Mouse (Mus musculus): ENCODE results near the gene Dennd1b. TPM values are rescaled to one million over a fixed set of nuclear protein-coding genes. Genes with fewer than 3 reads are reported as not detected.

Gene Dennd1b
- polyA plus RNA-seq (2014; fragmentation: Nextera tagmentation; extraction: Ambion mirVana), result 16.8 and 18.6 TPM in 2 replicates

- under 1% methylated on average over 29 of the region's 69 CpGs for WGBS
- peak; percentile 71 for ATAC-seq (ENCODE audit: insufficient number of reproducible peaks, insufficient read depth, low FRiP score, low read depth)
- Histone ChIP-seq H3K9ac (ENCODE audit: low read length) (peak within 1 kb of the TSS; percentile 94), H3K36me3 (ENCODE audit: control insufficient read depth, insufficient read depth, low read length) (peaks cover 14% of the 10 kb centered on the region), H3K9me3 (ENCODE audit: control insufficient read depth, low read length) (no peaks in the 10 kb centered on the region), H3K27me3 (ENCODE audit: control insufficient read depth, insufficient read depth, low read length) (no peaks in the 10 kb centered on the region), H3K27ac (replicated peaks in 1 of 2; ENCODE audit: control insufficient read depth in 1 of 2, insufficient read depth in 1 of 2, low read depth in 2 of 2, low read length in 2 of 2) (peak within 1 kb of the TSS; percentile 86 to 95), H3K4me2 (ENCODE audit: low read length) (peak within 1 kb of the TSS; percentile 78), H3K4me3 (ENCODE audit: control insufficient read depth in 1 of 2, insufficient read depth in 1 of 2, low read depth in 1 of 2, low read length in 2 of 2) (peak within 1 kb of the TSS; percentile 87 to 96), H3K4me1 (ENCODE audit: control insufficient read depth in 2 of 2, insufficient read depth in 2 of 2, low read length in 2 of 2) (peaks cover 0 to 15% of the 10 kb centered on the region in 2 experiments; a peak in 3 of 4 replicates)
These were observed at the start of gene Dennd1b for GRCm38 (mm10) chr1:138963161-138963867. Gene Dennd1b (plus strand): TSS chr1:138963435.

GRCm38 (mm10) chr1:138915596-138915995, 47.6 kb upstream of the Dennd1b start:
- H3K9me3 ChIP-seq (ENCODE audit: control insufficient read depth, low read length), result no peaks in the 10 kb centered on the region
- ATAC-seq (ENCODE audit: insufficient number of reproducible peaks, insufficient read depth, low FRiP score, low read depth), result no peak
- no peak overlapping the region for H3K4me2 ChIP-seq (ENCODE audit: low read length)
- H3K9ac ChIP-seq (ENCODE audit: low read length), result no peak overlapping the region
- H3K27ac ChIP-seq (replicated peaks in 1 of 2; ENCODE audit: control insufficient read depth in 1 of 2, insufficient read depth in 1 of 2, low read depth in 2 of 2, low read length in 2 of 2), result no peak overlapping the region
- H3K4me1 ChIP-seq (ENCODE audit: control insufficient read depth in 2 of 2, insufficient read depth in 2 of 2, low read length in 2 of 2), result peaks cover 4 to 17% of the 10 kb centered on the region in 2 experiments
- 89% methylated on average over 3 of the region's 3 CpGs for WGBS
- no peaks in the 10 kb centered on the region for H3K36me3 ChIP-seq (ENCODE audit: control insufficient read depth, insufficient read depth, low read length)
- no peaks in the 10 kb centered on the region for H3K27me3 ChIP-seq (ENCODE audit: control insufficient read depth, insufficient read depth, low read length)
- H3K4me3 ChIP-seq (ENCODE audit: control insufficient read depth in 1 of 2, insufficient read depth in 1 of 2, low read depth in 1 of 2, low read length in 2 of 2), result no peak overlapping the region

- Histone ChIP-seq H3K4me2 (ENCODE audit: low read length) (no peak overlapping the region), H3K9me3 (ENCODE audit: control insufficient read depth, low read length) (no peaks in the 10 kb centered on the region), H3K4me1 (ENCODE audit: control insufficient read depth in 2 of 2, insufficient read depth in 2 of 2, low read length in 2 of 2) (peaks cover 2 to 7% of the 10 kb centered on the region in 2 experiments), H3K9ac (ENCODE audit: low read length) (no peak overlapping the region), H3K27me3 (ENCODE audit: control insufficient read depth, insufficient read depth, low read length) (no peaks in the 10 kb centered on the region), H3K36me3 (ENCODE audit: control insufficient read depth, insufficient read depth, low read length) (no peaks in the 10 kb centered on the region), H3K4me3 (ENCODE audit: control insufficient read depth in 1 of 2, insufficient read depth in 1 of 2, low read depth in 1 of 2, low read length in 2 of 2) (no peak overlapping the region), H3K27ac (replicated peaks in 1 of 2; ENCODE audit: control insufficient read depth in 1 of 2, insufficient read depth in 1 of 2, low read depth in 2 of 2, low read length in 2 of 2) (no peak overlapping the region)
- 82% methylated on average over 5 of the region's 5 CpGs for WGBS
- no peak for ATAC-seq (ENCODE audit: insufficient number of reproducible peaks, insufficient read depth, low FRiP score, low read depth)
These were observed 43.6 kb upstream of the Dennd1b start for GRCm38 (mm10) chr1:138919601-138920000.

GRCm38 (mm10) chr1:138920082-138920481, 43.2 kb upstream of the Dennd1b start:
- no peak overlapping the region for H3K9ac ChIP-seq (ENCODE audit: low read length)
- 31% methylated on average over 3 of the region's 3 CpGs for WGBS
- ATAC-seq (ENCODE audit: insufficient number of reproducible peaks, insufficient read depth, low FRiP score, low read depth), result no peak

GRCm38 (mm10) chr1:138920799-138921198, 42.4 kb upstream of the Dennd1b start:
- no peak for ATAC-seq (ENCODE audit: insufficient number of reproducible peaks, insufficient read depth, low FRiP score, low read depth)
- H3K36me3 ChIP-seq (ENCODE audit: control insufficient read depth, insufficient read depth, low read length), result no peaks in the 10 kb centered on the region
- no peaks in the 10 kb centered on the region for H3K9me3 ChIP-seq (ENCODE audit: control insufficient read depth, low read length)
- no peaks in the 10 kb centered on the region for H3K27me3 ChIP-seq (ENCODE audit: control insufficient read depth, insufficient read depth, low read length)
- no peak overlapping the region for H3K9ac ChIP-seq (ENCODE audit: low read length)
- no peak overlapping the region for H3K4me2 ChIP-seq (ENCODE audit: low read length)
- WGBS, result 44% methylated on average over 1 of the region's 1 CpGs
- H3K27ac ChIP-seq (replicated peaks in 1 of 2; ENCODE audit: control insufficient read depth in 1 of 2, insufficient read depth in 1 of 2, low read depth in 2 of 2, low read length in 2 of 2), result no peak overlapping the region
- peaks cover 2 to 9% of the 10 kb centered on the region in 2 experiments for H3K4me1 ChIP-seq (ENCODE audit: control insufficient read depth in 2 of 2, insufficient read depth in 2 of 2, low read length in 2 of 2)
- H3K4me3 ChIP-seq (ENCODE audit: control insufficient read depth in 1 of 2, insufficient read depth in 1 of 2, low read depth in 1 of 2, low read length in 2 of 2), result no peak overlapping the region

More at GRCm38 (mm10) chr1:138920082-138920481, 43.2 kb upstream of the Dennd1b start:
- Histone ChIP-seq H3K9me3 (ENCODE audit: control insufficient read depth, low read length) (no peaks in the 10 kb centered on the region), H3K36me3 (ENCODE audit: control insufficient read depth, insufficient read depth, low read length) (no peaks in the 10 kb centered on the region), H3K27ac (replicated peaks in 1 of 2; ENCODE audit: control insufficient read depth in 1 of 2, insufficient read depth in 1 of 2, low read depth in 2 of 2, low read length in 2 of 2) (no peak overlapping the region), H3K4me2 (ENCODE audit: low read length) (no peak overlapping the region), H3K4me1 (ENCODE audit: control insufficient read depth in 2 of 2, insufficient read depth in 2 of 2, low read length in 2 of 2) (peaks cover 2 to 7% of the 10 kb centered on the region in 2 experiments), H3K27me3 (ENCODE audit: control insufficient read depth, insufficient read depth, low read length) (no peaks in the 10 kb centered on the region), H3K4me3 (ENCODE audit: control insufficient read depth in 1 of 2, insufficient read depth in 1 of 2, low read depth in 1 of 2, low read length in 2 of 2) (no peak overlapping the region)

GRCm38 (mm10) chr1:138922886-138923285, 40.3 kb upstream of the Dennd1b start:
- no peak for ATAC-seq (ENCODE audit: insufficient number of reproducible peaks, insufficient read depth, low FRiP score, low read depth)
- WGBS, result 90% methylated on average over 6 of the region's 6 CpGs
- peaks cover 2 to 9% of the 10 kb centered on the region in 2 experiments for H3K4me1 ChIP-seq (ENCODE audit: control insufficient read depth in 2 of 2, insufficient read depth in 2 of 2, low read length in 2 of 2)

GRCm38 (mm10) chr1:138924282-138924681, 39.0 kb upstream of the Dennd1b start:
- no peak overlapping the region for H3K4me3 ChIP-seq (ENCODE audit: control insufficient read depth in 1 of 2, insufficient read depth in 1 of 2, low read depth in 1 of 2, low read length in 2 of 2)
- no peak for ATAC-seq (ENCODE audit: insufficient number of reproducible peaks, insufficient read depth, low FRiP score, low read depth)

More at GRCm38 (mm10) chr1:138922886-138923285, 40.3 kb upstream of the Dennd1b start:
- Histone ChIP-seq H3K4me2 (ENCODE audit: low read length) (no peak overlapping the region), H3K9me3 (ENCODE audit: control insufficient read depth, low read length) (no peaks in the 10 kb centered on the region), H3K36me3 (ENCODE audit: control insufficient read depth, insufficient read depth, low read length) (no peaks in the 10 kb centered on the region), H3K9ac (ENCODE audit: low read length) (no peak overlapping the region), H3K27ac (replicated peaks in 1 of 2; ENCODE audit: control insufficient read depth in 1 of 2, insufficient read depth in 1 of 2, low read depth in 2 of 2, low read length in 2 of 2) (no peak overlapping the region), H3K27me3 (ENCODE audit: control insufficient read depth, insufficient read depth, low read length) (no peaks in the 10 kb centered on the region), H3K4me3 (ENCODE audit: control insufficient read depth in 1 of 2, insufficient read depth in 1 of 2, low read depth in 1 of 2, low read length in 2 of 2) (no peak overlapping the region)

More at GRCm38 (mm10) chr1:138924282-138924681, 39.0 kb upstream of the Dennd1b start:
- Histone ChIP-seq H3K4me1 (ENCODE audit: control insufficient read depth in 2 of 2, insufficient read depth in 2 of 2, low read length in 2 of 2) (peaks cover 8 to 19% of the 10 kb centered on the region in 2 experiments), H3K9me3 (ENCODE audit: control insufficient read depth, low read length) (no peaks in the 10 kb centered on the region), H3K27ac (replicated peaks in 1 of 2; ENCODE audit: control insufficient read depth in 1 of 2, insufficient read depth in 1 of 2, low read depth in 2 of 2, low read length in 2 of 2) (no peak overlapping the region), H3K4me2 (ENCODE audit: low read length) (no peak overlapping the region), H3K9ac (ENCODE audit: low read length) (no peak overlapping the region), H3K36me3 (ENCODE audit: control insufficient read depth, insufficient read depth, low read length) (no peaks in the 10 kb centered on the region), H3K27me3 (ENCODE audit: control insufficient read depth, insufficient read depth, low read length) (no peaks in the 10 kb centered on the region)
- WGBS, result 85% methylated on average over 2 of the region's 2 CpGs

Data from heart, embryonic 14.5 days (tissue).